Mouse (Mus musculus) urinary bladder, postnatal 36 days (tissue): Measurements from ENCODE around the gene Kat2b.
"Not testable (repeated sequence)": the region's sequence is repeated elsewhere in the genome, so short reads cannot be mapped to it uniquely, and the experiment has no call there.

Experiments
- DNase-seq, 2 experiments: peaks; one replicate each; pipeline ENCODE4 v3.0.0; 2022; ENCODE audit warnings: low spot score in 2 of 2, mixed read lengths in 1 of 2

Gene Kat2b

DNA sequence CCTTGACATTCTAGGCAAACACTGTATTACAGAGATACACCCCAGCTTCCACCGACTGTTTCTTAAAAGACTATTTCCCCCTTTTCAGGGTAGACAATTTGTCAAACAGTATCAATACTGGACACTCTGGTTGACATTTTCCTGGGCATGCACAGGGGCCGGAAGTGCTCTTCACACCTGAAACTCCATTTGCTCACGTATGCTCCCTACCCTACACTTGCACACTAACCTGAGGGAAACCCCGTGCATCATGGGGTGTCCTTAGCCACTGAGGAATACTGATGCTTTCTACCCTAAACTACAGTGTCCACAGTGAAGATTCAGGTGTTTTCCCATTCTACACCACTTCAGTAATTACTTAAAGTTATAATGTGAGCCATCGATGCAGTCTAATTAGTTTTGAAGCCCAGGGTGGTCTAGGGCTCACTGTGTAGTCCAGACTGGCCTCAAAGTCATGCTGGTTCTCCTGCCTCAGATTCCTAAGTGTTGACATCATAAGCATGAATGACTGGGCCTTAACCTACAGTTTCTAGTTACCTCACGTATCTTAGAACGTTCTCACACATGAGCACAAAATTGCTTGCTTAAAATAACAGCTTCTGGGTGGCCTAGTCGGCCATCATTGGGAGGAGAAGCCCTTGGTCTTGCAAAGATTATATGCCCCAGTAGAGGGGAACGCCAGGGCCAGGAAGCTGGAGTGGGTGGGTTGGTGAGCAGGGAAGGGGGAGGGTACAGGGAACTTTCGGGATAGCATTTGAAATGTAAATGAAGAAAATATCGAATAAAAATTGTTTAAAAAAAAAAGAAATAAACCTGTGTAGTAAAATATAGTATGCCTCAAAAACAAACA is 30.5 kb downstream of the Kat2b start:
- no peak for DNase-seq

DNA sequence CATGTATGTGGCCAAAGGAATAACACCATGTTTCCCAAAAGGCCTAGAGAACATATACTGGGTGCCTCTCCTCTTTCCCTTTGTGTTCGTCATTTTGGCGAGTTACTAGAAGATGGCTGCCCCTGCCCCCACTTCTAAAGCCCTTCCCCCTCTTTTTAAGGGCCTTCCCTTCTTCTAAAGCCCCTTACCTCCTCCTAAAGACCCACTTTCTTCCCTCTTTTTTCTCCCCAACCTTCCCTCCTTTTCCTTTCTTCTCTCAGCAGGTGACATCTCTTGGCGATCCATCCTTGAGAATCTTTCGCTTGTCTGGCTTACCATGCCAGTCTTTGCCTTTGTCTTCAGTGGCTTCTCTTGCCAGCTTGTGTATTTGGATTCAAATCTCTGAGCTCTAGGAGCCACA is 31.9 kb downstream of the Kat2b start:
- DNase-seq, result no peak

DNA sequence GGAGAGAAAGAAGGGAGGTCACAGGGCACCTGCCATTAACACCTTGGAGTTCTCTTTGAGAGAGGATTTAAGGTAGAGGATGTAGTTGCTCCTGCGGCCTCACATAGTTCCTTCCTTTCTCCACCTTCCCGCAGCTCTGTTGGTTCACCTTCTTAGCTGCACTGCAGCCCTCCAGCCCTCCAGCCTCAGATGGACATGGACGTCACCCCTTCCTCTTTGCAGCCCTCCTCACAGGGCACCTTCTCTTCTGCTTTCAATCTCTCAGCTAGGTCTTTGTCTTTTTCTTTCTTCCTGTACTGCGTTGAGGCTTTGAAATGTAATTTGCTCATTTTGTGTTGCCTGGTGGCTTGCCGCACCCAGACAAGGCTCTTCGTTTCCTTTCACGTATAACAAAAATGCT is 36.6 kb downstream of the Kat2b start:
- not testable (repeated sequence) for DNase-seq

DNA sequence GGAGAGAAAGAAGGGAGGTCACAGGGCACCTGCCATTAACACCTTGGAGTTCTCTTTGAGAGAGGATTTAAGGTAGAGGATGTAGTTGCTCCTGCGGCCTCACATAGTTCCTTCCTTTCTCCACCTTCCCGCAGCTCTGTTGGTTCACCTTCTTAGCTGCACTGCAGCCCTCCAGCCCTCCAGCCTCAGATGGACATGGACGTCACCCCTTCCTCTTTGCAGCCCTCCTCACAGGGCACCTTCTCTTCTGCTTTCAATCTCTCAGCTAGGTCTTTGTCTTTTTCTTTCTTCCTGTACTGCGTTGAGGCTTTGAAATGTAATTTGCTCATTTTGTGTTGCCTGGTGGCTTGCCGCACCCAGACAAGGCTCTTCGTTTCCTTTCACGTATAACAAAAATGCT is 39.4 kb downstream of the Kat2b start:
- not testable (repeated sequence) for DNase-seq

GRCm38 (mm10) chr17:53608924-53609323 is 42.3 kb downstream of the Kat2b start:
- DNase-seq, result not testable (repeated sequence)

GRCm38 (mm10) chr17:53617295-53617957 is 50.8 kb downstream of the Kat2b start:
- DNase-seq, result no peak

GRCm38 (mm10) chr17:53618369-53618768 is 51.7 kb downstream of the Kat2b start:
- no peak for DNase-seq

DNA sequence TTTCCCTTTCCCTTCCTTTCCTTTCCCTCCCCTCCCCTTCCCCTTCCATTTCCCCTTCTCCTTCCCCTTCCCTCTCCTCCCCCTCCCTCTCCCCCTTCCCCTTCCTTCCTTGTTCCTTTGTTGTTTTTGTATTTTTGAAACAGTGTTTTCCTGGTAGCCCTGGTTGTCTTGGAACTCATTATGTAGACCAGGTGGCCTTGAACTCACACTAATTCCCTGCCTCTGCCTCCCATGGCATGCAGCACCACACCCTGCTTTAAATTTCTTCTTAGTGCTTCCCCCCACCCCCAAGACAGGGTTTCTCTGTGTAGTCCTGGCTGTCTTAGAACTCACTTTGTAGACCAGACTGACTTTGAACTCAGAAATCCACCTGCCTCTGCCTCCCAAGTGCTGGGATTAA is 52.7 kb downstream of the Kat2b start:
- DNase-seq, result no peak

GRCm38 (mm10) chr17:53620611-53621010 is 54.0 kb downstream of the Kat2b start:
- peak in 1 of 2 experiments; percentile 19 for DNase-seq

DNA sequence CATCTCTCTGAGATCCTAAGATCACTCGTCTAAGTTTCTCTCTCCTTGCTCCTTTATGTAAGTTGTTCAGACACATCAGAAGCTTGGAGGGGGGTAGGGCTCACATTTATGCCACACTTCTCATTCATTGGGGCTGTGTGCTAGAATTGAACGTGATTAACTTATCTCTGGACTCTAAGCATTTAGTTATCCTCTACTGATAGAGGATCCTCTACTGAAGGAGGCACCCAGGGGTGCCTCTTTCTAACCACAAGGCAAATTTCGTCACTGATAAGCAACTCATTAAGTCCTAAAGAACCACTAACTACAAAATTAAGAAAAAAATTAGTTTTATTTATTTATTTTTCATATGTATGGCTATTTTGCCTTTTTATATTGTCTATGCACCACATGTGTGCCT is 55.5 kb downstream of the Kat2b start:
- DNase-seq, result no peak

DNA sequence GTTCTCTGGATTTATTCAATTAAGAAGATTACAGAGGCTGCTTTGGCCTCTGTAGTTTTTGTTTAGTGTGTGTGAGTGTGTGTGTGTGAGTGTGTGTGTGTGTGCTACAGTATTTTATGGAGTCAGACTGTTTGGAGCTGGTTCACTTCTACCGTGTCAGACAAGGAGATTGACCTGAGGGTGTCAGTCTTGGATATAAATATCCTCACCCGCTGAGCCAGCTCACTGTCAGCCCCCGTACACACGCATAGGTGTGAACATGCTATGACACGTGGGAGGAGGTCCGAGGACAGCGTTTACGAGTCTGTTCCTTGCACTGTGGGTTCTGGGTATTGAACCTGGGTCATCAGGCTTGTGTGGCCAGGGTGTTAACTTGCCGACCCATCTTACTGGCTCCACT is 57.1 kb downstream of the Kat2b start:
- DNase-seq, result no peak

GRCm38 (mm10) chr17:53626160-53626559 is 59.5 kb downstream of the Kat2b start:
- no peak for DNase-seq

DNA sequence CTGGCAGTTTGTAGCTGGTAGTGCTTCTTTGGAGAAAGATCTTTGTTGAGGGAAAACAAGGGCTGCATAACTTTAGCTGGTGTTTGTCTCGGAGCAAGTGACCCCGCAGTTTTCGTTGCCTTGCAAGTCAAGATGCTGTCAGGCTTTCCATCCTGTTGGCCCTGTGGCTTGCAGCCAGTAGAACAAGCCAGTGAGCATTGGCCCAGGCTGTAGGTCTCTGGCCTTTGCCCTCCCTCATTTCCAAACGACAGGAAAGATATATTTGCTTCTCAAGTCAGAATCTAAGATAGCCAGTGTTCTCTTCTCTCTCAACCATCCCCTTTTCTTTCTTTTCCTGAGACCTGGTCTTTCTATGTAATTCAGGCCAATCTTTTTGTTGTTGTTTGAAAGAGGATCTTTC is 60.8 kb downstream of the Kat2b start:
- peak in 1 of 2 experiments; percentile 37 for DNase-seq

DNA sequence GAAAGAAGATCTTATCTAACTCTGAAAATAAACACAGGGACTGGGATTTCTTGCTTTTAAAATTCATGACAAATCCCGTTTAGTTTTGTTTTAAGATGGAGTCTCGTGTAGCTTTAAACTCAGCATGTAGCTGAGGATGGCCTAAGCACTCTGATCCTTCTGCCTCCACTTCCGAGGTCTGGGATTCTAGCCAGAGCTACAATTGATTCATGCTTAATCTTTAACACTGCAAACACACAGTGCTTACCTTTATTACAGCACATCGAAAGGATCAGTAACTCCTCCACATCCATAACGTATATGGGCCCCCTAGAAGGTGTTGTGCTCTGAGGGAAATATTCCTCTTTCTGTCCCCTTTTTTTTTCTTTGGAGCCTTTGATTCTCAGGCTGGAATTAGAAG is 61.5 kb downstream of the Kat2b start:
- no peak for DNase-seq

- no peak for DNase-seq
Observed at GRCm38 (mm10) chr17:53631344-53631743, 64.7 kb downstream of the Kat2b start.

- DNase-seq, result no peak
Observed at GRCm38 (mm10) chr17:53643360-53643759, 76.7 kb downstream of the Kat2b start.

DNA sequence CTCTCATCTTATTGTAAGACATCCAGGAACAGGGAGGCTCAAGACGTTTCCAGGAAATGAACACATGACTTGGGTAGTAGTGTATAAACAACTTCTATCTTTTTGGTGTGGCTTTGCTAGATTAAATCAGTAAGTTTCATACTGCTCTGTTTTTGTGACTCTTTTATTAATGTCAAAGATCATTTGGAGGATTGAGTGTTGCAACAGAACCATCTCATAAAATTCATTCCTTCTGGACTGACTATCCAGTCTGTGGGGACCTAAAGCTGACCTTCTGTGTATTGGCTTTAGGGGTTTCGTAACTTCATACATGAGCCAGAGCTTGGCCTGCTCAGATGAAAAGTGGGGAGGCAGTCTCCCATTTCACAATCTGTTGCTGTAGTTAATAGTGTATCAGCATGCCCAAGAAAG is 83.6 kb downstream of the Kat2b start:
- DNase-seq, result peak; percentile 9 to 34

- no peak for DNase-seq
Observed at GRCm38 (mm10) chr17:53654596-53654995, 87.9 kb downstream of the Kat2b start.

- peak in 1 of 2 experiments; percentile 31 for DNase-seq
Observed at GRCm38 (mm10) chr17:53655081-53655480, 88.4 kb downstream of the Kat2b start.

DNA sequence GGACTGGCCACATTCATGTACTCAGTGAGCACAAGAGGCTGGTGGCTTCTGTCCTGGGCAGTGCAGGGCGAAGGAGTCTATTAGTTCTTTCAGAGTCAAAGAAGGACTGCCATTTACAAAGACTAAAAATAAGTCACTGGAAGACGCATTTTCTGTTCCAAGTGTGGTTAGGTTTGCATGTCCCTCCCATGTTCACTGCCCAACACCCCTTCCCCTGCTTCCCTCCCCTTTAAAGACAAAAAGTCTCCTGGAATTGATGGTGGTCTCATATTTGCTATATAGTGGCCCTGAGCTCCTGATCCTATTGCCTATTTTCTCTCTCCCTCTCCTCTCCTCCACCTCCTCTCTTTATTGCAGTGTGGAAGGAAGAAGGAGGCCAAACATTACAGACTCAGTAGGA is 89.3 kb downstream of the Kat2b start:
- DNase-seq, result no peak

DNA sequence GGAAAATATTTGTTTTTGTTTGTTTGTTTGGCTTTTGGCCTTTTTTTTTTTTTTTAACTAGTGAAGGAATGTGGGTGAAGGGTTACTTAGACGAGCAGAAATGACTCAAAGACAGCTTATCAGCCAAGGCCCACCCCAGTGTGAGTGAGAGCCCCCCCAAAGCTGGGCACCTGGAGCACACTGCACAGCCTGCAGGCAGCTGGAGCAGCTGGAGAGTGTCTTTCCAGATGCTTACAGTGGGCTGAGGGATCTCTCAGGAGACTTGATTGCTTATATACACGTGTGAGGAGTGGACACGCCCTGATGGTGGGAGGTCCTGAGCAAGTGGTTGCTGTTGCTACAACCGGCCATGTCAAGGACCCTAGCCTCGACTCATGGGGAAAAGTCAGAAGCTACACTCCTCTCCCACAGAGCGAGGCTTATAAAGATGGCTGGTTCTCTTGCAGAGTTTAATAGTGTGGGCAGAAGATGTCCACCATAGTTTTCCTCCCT is 89.8 kb downstream of the Kat2b start:
- no peak for DNase-seq

DNA sequence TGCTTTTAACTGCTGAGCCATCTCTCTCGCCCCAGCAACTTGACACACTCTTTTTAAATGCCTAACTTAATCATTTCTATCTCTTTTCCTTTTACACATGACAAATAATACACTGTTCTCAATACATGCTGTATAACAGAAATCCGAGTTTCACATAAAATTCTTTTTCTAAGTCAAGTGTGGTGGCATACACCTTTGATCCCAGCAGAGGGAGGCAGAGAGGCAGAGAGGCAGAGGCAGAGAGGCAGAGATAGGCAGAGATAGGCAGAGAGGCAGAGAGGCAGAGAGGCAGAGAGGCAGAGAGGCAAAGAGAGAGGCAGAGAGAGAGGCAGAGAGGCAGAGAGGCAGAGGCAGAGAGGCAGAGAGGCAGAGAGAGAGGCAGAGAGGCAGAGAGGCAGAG is 90.7 kb downstream of the Kat2b start:
- peak in 1 of 2 experiments; percentile 6 for DNase-seq

GRCm38 (mm10) chr17:53658668-53659067 is 92.0 kb downstream of the Kat2b start:
- DNase-seq, result no peak
